Mouse (Mus musculus): ENCODE results near the gene Trim21. TPM values are rescaled to one million over a fixed set of nuclear protein-coding genes. Genes with fewer than 3 reads are reported as not detected.

Trim21 gene
- total RNA-seq, 2 experiments from 2014 or later, result 5.2 to 7.0 TPM

DNA sequence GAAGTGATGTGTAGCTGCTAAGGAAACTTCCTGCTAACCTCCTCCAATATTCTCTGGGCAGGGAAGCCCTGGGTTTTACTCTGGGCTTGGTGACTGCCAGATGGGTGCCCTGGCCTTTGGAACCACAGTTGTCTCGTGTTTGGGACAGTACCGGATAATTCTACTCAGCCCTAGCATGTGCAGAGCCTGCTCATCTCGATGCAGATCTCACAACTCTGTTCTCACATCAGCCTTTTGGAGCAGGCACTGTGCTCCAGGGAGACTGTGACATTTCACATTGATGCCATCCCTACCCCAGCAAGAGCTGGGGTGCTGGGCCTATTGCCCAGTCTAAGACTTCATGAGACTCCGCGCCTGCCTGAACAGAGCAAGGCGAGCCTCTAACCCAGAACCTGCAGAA lies 56.6 kb downstream of the Trim21 start:
- intact Hi-C loops (cut with DNase I), result loop anchor here (1.0 kb wide), 1 partner anchor 128 kb away; no protein-coding TSS in a partner anchor
- no peak for DNase-seq

DNA sequence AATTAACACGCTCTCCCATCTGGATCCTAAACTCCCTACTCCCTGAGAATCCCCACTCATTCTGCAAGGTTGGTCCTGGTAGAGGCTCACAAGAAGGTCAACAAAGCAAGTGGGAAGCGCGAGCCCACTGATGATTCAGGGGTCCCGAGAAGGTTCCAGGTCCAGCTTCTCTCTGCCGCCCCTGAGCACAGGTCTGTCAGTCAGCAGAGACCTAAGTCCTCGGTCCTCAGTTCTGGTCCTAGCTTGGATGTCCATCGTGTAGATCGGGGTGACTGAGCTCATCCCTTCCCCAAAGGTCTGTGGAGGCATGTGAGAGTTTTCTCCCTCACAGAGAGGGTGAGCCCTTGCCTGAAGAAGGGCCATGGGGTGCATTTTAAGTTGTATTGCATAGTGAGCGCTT lies 57.2 kb downstream of the Trim21 start:
- no peak for DNase-seq
- intact Hi-C loops (cut with DNase I), result loop anchor here (1.0 kb wide), 1 partner anchor 128 kb away; no protein-coding TSS in a partner anchor

Other genes starting within 250 kb of the Trim21 start
- gene Rrm1, start 123.8 kb downstream of the Trim21 start, total RNA-seq (2021), result 10 to 100 TPM in 1 of 2 experiments, 1 to 10 TPM in 1; 9.6 to 10.9 TPM
- not detected for gene Olfr543, start 83.8 kb downstream of the Trim21 start, total RNA-seq (2021)
- gene Olfr544, start 77.2 kb downstream of the Trim21 start, total RNA-seq (2021), result not detected
- not detected for gene Olfr545, start 65.9 kb downstream of the Trim21 start, total RNA-seq (2021)
- gene Olfr547, start 30.7 kb downstream of the Trim21 start, total RNA-seq (2021), result not detected
- gene Olfr548-ps1, start 24.6 kb downstream of the Trim21 start, total RNA-seq (2021), result not detected
- gene Olfr549, start 15.6 kb downstream of the Trim21 start, total RNA-seq (2021), result not detected
- gene Olfr550, start 6.0 kb upstream of the Trim21 start, total RNA-seq (2021), result under 1 TPM in 1 of 2 experiments, not detected in 1; 0.08 TPM
- gene Olfr551, start 26.4 kb upstream of the Trim21 start, total RNA-seq (2021), result not detected
- under 1 TPM; 0.14 TPM for gene Olfr552, start 32.3 kb upstream of the Trim21 start, total RNA-seq (2021)
- not detected for gene Olfr553, start 52.7 kb upstream of the Trim21 start, total RNA-seq (2021)
- gene Olfr554, start 72.9 kb upstream of the Trim21 start, total RNA-seq (2021), result not detected
- not detected for gene Olfr555, start 93.3 kb upstream of the Trim21 start, total RNA-seq (2021)
- gene Olfr556, start 99.4 kb upstream of the Trim21 start, total RNA-seq (2021), result not detected
- 1 to 10 TPM; 7.7 to 8.4 TPM for gene Trim68, start 121.8 kb upstream of the Trim21 start, total RNA-seq (2021)
- not detected for gene Olfr557, start 130.4 kb upstream of the Trim21 start, total RNA-seq (2021)
- 1 to 10 TPM; 2.5 to 3.0 TPM for gene Olfr558, start 136.7 kb upstream of the Trim21 start, total RNA-seq (2021)
- not detected for gene Olfr33, start 153.6 kb upstream of the Trim21 start, total RNA-seq (2021)
- not detected for gene Olfr559, start 162.0 kb upstream of the Trim21 start, total RNA-seq (2021)
- not detected for gene Olfr560, start 193.9 kb upstream of the Trim21 start, total RNA-seq (2021)
- gene Olfr78, start 194.0 kb upstream of the Trim21 start, total RNA-seq (2021), result under 1 TPM; 0.28 to 0.68 TPM
- gene Olfr561, start 205.7 kb upstream of the Trim21 start, total RNA-seq (2021), result not detected
- not detected for gene Olfr564, start 238.0 kb upstream of the Trim21 start, total RNA-seq (2021)

Measured in heart, postnatal 36 days (tissue).